Mouse (Mus musculus) CH12.LX (cell line): ENCODE data around the gene H1f0.

Source experiments
- CTCF ChIP-seq, 2 experiments: IDR thresholded peaks in 1 of 2; conservative IDR thresholded peaks in 1 of 2; 2 replicates each; pipeline ENCODE4 v1.5.1; 2011 to 2012; ENCODE audit warnings: low read depth in 2 of 2, low read length in 2 of 2, improper control_type of control experiment in 1 of 2, inconsistent platforms in 1 of 2, mild to moderate bottlenecking in 1 of 2, moderate library complexity in 1 of 2
- POLR2A ChIP-seq: IDR thresholded peaks from 2 replicates; pipeline ENCODE4 v1.6.1; 2011; ENCODE audit warnings: low read depth, mild to moderate bottlenecking, improper control_type of control experiment, low read length
- POLR2AphosphoS2 ChIP-seq: IDR thresholded peaks from 2 replicates; pipeline ENCODE4 v1.6.1; 2011; ENCODE audit warnings: low read depth, low read length, improper control_type of control experiment
- ZNF384 ChIP-seq: IDR thresholded peaks from 2 replicates; pipeline ENCODE4 v1.6.1; 2012; ENCODE audit warnings: low read depth, low read length, improper control_type of control experiment, inconsistent platforms

- no peak for TF ChIP-seq ZNF384
- TF ChIP-seq POLR2AphosphoS2, result no peak
- no peak for TF ChIP-seq CTCF (conservative IDR thresholded peaks at IDR 0.05 in 1 of 2, IDR thresholded peaks at IDR 0.05 in 1 of 2; ENCODE audit: low read depth in 2 of 2, low read length in 2 of 2)
- no peak for TF ChIP-seq POLR2A
These were observed 35.3 kb upstream of the H1f0 start for GRCm38 (mm10) chr15:78992925-78993324.
